Mouse (Mus musculus): Measurements from ENCODE around the gene Urah.
A peak's percentile ranks its signal among the peaks of the same experiment; 100 is the strongest.

The Urah gene

GRCm38 (mm10) chr7:140834968-140835757 lies at the start of gene Urah:
Gene Urah, plus strand, starts transcription at chr7:140835018.
- no peak for DNase-seq

GRCm38 (mm10) chr7:140787406-140788052 lies 47.3 kb upstream of the Urah start, which contains the start of gene Syce1:
Gene Syce1, minus strand, starts transcription at chr7:140787852.
- no peak for DNase-seq

GRCm38 (mm10) chr7:140788053-140788435 lies 46.8 kb upstream of the Urah start:
- DNase-seq = no peak

GRCm38 (mm10) chr7:140793541-140793940 lies 41.3 kb upstream of the Urah start:
- DNase-seq = no peak

GRCm38 (mm10) chr7:140797619-140798018 lies 37.2 kb upstream of the Urah start:
- DNase-seq = no peak

GRCm38 (mm10) chr7:140798212-140798611 lies 36.6 kb upstream of the Urah start:
- DNase-seq = no peak

- no peak for DNase-seq
Observed at GRCm38 (mm10) chr7:140802629-140803028, 32.2 kb upstream of the Urah start.

GRCm38 (mm10) chr7:140805704-140806103 lies 29.1 kb upstream of the Urah start:
- peak; percentile 22 to 27 for DNase-seq

- DNase-seq = no peak
Observed at GRCm38 (mm10) chr7:140810496-140810895, 24.3 kb upstream of the Urah start.

GRCm38 (mm10) chr7:140811714-140812113 lies 23.1 kb upstream of the Urah start:
- no peak for DNase-seq

GRCm38 (mm10) chr7:140812850-140813249 lies 22.0 kb upstream of the Urah start:
- no peak for DNase-seq

- no peak for DNase-seq
Observed at GRCm38 (mm10) chr7:140820173-140820572, 14.6 kb upstream of the Urah start.

GRCm38 (mm10) chr7:140821305-140821652 lies 13.5 kb upstream of the Urah start:
- no peak for DNase-seq

- no peak for DNase-seq
Observed at GRCm38 (mm10) chr7:140821653-140822329, 13.0 kb upstream of the Urah start, which contains the start of gene Zfp941. Gene Zfp941, minus strand, starts transcription at chr7:140822178.

GRCm38 (mm10) chr7:140822731-140823130 lies 12.1 kb upstream of the Urah start:
- no peak for DNase-seq

GRCm38 (mm10) chr7:140828171-140828881 lies 6.5 kb upstream of the Urah start:
- DNase-seq = no peak

- no peak for DNase-seq
Observed at GRCm38 (mm10) chr7:140831447-140831846, 3.4 kb upstream of the Urah start.

GRCm38 (mm10) chr7:140833341-140833740 lies 1.5 kb upstream of the Urah start:
- DNase-seq = no peak

- DNase-seq = no peak
Observed at GRCm38 (mm10) chr7:140835758-140836087, 905 bp downstream of the Urah start.

- DNase-seq = no peak
Observed at GRCm38 (mm10) chr7:140836243-140837115, 1.7 kb downstream of the Urah start.

GRCm38 (mm10) chr7:140839556-140839955 lies 4.7 kb downstream of the Urah start:
- DNase-seq = no peak
